Mouse (Mus musculus) midbrain, embryonic 16.5 days (tissue): ENCODE measurements at regions not wholly inside any gene's neighbourhood (a gene's known extent, or its start where the extent isn't known, plus 50 kb on each side); places are given as distances from the start of the nearest gene placed in this dataset.
"Not testable (repeated sequence)": the region's sequence is repeated elsewhere in the genome, so short reads cannot be mapped to it uniquely, and the experiment has no call there.

Source experiments
- ATAC-seq: fragments of 200-750 bp; cut with Nextera tagmentation; 2 replicates; pipeline ENCODE4 v1.8.0; 2017; ENCODE audit warnings: moderate TSS enrichment
- H3K27ac ChIP-seq: fragments of 300-500 bp; sonication (generic); 2 replicates; pipeline ENCODE4 v1.5.1; 2014; ENCODE audit warnings: mild to moderate bottlenecking, low read length, mixed read lengths
- H3K27me3 ChIP-seq: fragments of 300-500 bp; sonication (generic); 2 replicates; pipeline ENCODE4 v1.6.1; 2014; ENCODE audit warnings: low read depth, low read length, mixed read lengths; ENCODE audit not compliant: control insufficient read depth, insufficient read depth
- H3K36me3 ChIP-seq: fragments of 300-500 bp; sonication (generic); 2 replicates; pipeline ENCODE4 v1.6.1; 2014; ENCODE audit warnings: mild to moderate bottlenecking, low read length, moderate library complexity, mixed read lengths; ENCODE audit not compliant: control insufficient read depth, insufficient read depth
- H3K4me1 ChIP-seq: fragments of 300-500 bp; sonication (generic); 2 replicates; pipeline ENCODE4 v1.6.1; 2014; ENCODE audit warnings: mild to moderate bottlenecking, low read length, mixed read lengths; ENCODE audit not compliant: control insufficient read depth, insufficient read depth
- H3K4me2 ChIP-seq: fragments of 300-500 bp; sonication (generic); 2 replicates; pipeline ENCODE4 v1.6.1; 2014; ENCODE audit warnings: mild to moderate bottlenecking, low read length, mixed read lengths
- H3K4me3 ChIP-seq: fragments of 300-500 bp; sonication (generic); 2 replicates; pipeline ENCODE4 v1.5.1; 2014; ENCODE audit warnings: low read depth, mild to moderate bottlenecking, low read length, moderate library complexity, mixed read lengths
- H3K9ac ChIP-seq: fragments of 300-500 bp; sonication (generic); 2 replicates; pipeline ENCODE4 v1.6.1; 2014; ENCODE audit warnings: low read depth, low read length, mixed read lengths
- H3K9me3 ChIP-seq: fragments of 300-500 bp; sonication (generic); replicated peaks from 2 replicates; pipeline ENCODE4 v1.6.1; 2014; ENCODE audit warnings: mild to moderate bottlenecking, low read length, mixed read lengths; ENCODE audit not compliant: control insufficient read depth, poor library complexity, severe bottlenecking
- whole genome bisulfite sequencing: fragments of 180-500 bp; shearing (Covaris S2); extraction: QIAGEN DNeasy Blood & Tissue Kit; methylation state at CpG from one replicate; pipeline ENCODE4 v1.1.7; 2014; 5-methylcytosine and 5-hydroxymethylcytosine counted together

GRCm38 (mm10) chr17:13590240-13590837 lies 170.0 kb upstream of the Afdn start:
- not testable (repeated sequence) for H3K27ac ChIP-seq, ATAC-seq

More at GRCm38 (mm10) chr17:13590240-13590837, 170.0 kb upstream of the Afdn start:
- H3K9me3 ChIP-seq, H3K4me2 ChIP-seq, H3K27me3 ChIP-seq, H3K36me3 ChIP-seq, H3K4me3 ChIP-seq, H3K4me1 ChIP-seq, H3K9ac ChIP-seq: not testable (repeated sequence)
- 81% methylated on average over 1 of the region's 1 CpGs for WGBS
